8 mouse cellular contexts compared by ENCODE assay signal in the genomic region with DNA sequence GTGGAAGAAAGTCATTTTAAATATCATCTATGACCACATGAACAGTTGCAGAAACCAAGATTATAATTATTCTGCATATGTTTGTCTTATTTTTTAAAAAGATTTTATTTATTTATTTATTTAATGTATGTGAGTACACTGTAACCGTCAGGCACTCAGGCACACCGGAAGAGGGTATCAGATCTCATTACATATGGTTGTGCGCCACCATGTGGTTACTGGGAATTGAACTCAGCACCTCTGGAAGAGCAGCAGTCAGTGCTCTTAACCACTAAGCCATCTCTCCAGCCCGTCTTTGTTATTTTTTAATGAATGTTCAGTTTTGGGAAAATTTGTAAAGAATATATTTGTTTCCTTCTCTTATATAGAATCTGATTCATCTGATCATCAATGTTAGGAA. TPM values are rescaled to one million over a fixed set of nuclear protein-coding genes. Genes with fewer than 3 reads are reported as not detected.
A peak's percentile ranks its signal among the peaks of the same experiment; 100 is the strongest.
DNase-seq lines count a peak whose midpoint lies in the region; ATAC-seq and TF ChIP-seq lines count a peak whose summit lies in the region.
"Had no signal": no experiment of that assay in that cellular context is flagged by ENCODE, and none has a peak within 500 bp of the region (broad histone marks: within the 10 kb centered on the region; RNA-seq: fewer than 3 reads in every experiment).

No protein-coding gene starts in this region.

- in situ Hi-C loops in ES-E14 (cut with MboI; ENCODE audit: low sequenced_read_pairs in 2 of 2, unreplicated experiment in 2 of 2), result no loop called here

- H3K4me1 ChIP-seq in intestine, postnatal 0 days (replicated peaks; ENCODE audit: control insufficient read depth, insufficient read depth, low read length), result no peaks in the 10 kb centered on the region
- H3K4me1 ChIP-seq in intestine, embryonic 15.5 days (replicated peaks), result no peaks in the 10 kb centered on the region
- no peaks in the 10 kb centered on the region for H3K4me1 ChIP-seq in ES-E14 (ENCODE audit: control insufficient read depth in 2 of 2, insufficient read depth in 2 of 2, low read length in 2 of 2, poor library complexity in 1 of 2)
- H3K4me1 ChIP-seq in lung, embryonic 14.5 days (ENCODE audit: insufficient read depth), result no peaks in the 10 kb centered on the region
- no peaks in the 10 kb centered on the region for H3K4me1 ChIP-seq in forebrain, embryonic 15.5 days
- H3K4me1 ChIP-seq: embryonic facial prominence, embryonic 15.5 days had no signal

- 36% methylated on average over 4 of the region's 4 CpGs for WGBS in intestine, postnatal 0 days
- 43% methylated on average over 4 of the region's 4 CpGs for WGBS in intestine, embryonic 15.5 days
- 34% methylated on average over 4 of the region's 4 CpGs for WGBS in lung, embryonic 14.5 days
- 54% methylated on average over 4 of the region's 4 CpGs for WGBS in forebrain, embryonic 15.5 days

- no peaks in the 10 kb centered on the region for H3K36me3 ChIP-seq in intestine, postnatal 0 days (ENCODE audit: control insufficient read depth, insufficient read depth)
- H3K36me3 ChIP-seq in intestine, embryonic 15.5 days, result no peaks in the 10 kb centered on the region
- H3K36me3 ChIP-seq in ES-E14 (ENCODE audit: control insufficient read depth, insufficient read depth, low read length, poor library complexity, severe bottlenecking), result no peaks in the 10 kb centered on the region
- no peaks in the 10 kb centered on the region for H3K36me3 ChIP-seq in lung, embryonic 14.5 days (ENCODE audit: insufficient read depth)
- no peaks in the 10 kb centered on the region for H3K36me3 ChIP-seq in forebrain, embryonic 15.5 days
- H3K36me3 ChIP-seq: embryonic facial prominence, embryonic 15.5 days had no signal

- DNase-seq in 416B (ENCODE audit: low read depth) (peak; percentile 16), ES-E14 (ENCODE audit: low read depth, low spot score) (peak; percentile 3)
- peak; percentile 35 for DNase-seq in lung, embryonic 14.5 days
- no peak for DNase-seq in gastrocnemius, postnatal 4 days (ENCODE audit: low spot score in 2 of 2)

- H3K27ac ChIP-seq in intestine, postnatal 0 days (ENCODE audit: low read depth, low read length), result no peak overlapping the region
- no peak overlapping the region for H3K27ac ChIP-seq in intestine, embryonic 15.5 days
- no peak overlapping the region for H3K27ac ChIP-seq in ES-E14 (ENCODE audit: insufficient read depth, low read depth, low read length, poor library complexity, severe bottlenecking)
- no peak overlapping the region for H3K27ac ChIP-seq in lung, embryonic 14.5 days (ENCODE audit: low read depth)
- no peak overlapping the region for H3K27ac ChIP-seq in forebrain, embryonic 15.5 days (replicated peaks)
- H3K27ac ChIP-seq: embryonic facial prominence, embryonic 15.5 days had no signal

- no peak overlapping the region for H3K4me3 ChIP-seq in intestine, postnatal 0 days (ENCODE audit: low read depth, low read length)
- H3K4me3 ChIP-seq in intestine, embryonic 15.5 days (replicated peaks), result no peak overlapping the region
- H3K4me3 ChIP-seq in ES-E14 (ENCODE audit: insufficient read depth in 1 of 2, low read depth in 1 of 2, low read length in 2 of 2, poor library complexity in 1 of 2, severe bottlenecking in 1 of 2), result no peak overlapping the region
- no peak overlapping the region for H3K4me3 ChIP-seq in lung, embryonic 14.5 days (ENCODE audit: low read depth, low read length)
- H3K4me3 ChIP-seq in forebrain, embryonic 15.5 days, result no peak overlapping the region
- H3K4me3 ChIP-seq: embryonic facial prominence, embryonic 15.5 days had no signal

- no peak overlapping the region for H3K9ac ChIP-seq in intestine, postnatal 0 days (ENCODE audit: low read depth, low read length)
- H3K9ac ChIP-seq in intestine, embryonic 15.5 days, result no peak overlapping the region
- H3K9ac ChIP-seq in ES-E14 (ENCODE audit: insufficient read depth, low read depth, low read length, poor library complexity, severe bottlenecking), result no peak overlapping the region
- no peak overlapping the region for H3K9ac ChIP-seq in lung, embryonic 14.5 days
- no peak overlapping the region for H3K9ac ChIP-seq in forebrain, embryonic 15.5 days (replicated peaks)
- H3K9ac ChIP-seq: embryonic facial prominence, embryonic 15.5 days had no signal

- no peaks in the 10 kb centered on the region for H3K9me3 ChIP-seq in intestine, postnatal 0 days (ENCODE audit: control insufficient read depth)
- no peaks in the 10 kb centered on the region for H3K9me3 ChIP-seq in intestine, embryonic 15.5 days
- H3K9me3 ChIP-seq in ES-E14 (ENCODE audit: control insufficient read depth, insufficient read depth, low read depth, low read length), result no peaks in the 10 kb centered on the region
- no peaks in the 10 kb centered on the region for H3K9me3 ChIP-seq in lung, embryonic 14.5 days (ENCODE audit: low read depth, low read length)
- no peaks in the 10 kb centered on the region for H3K9me3 ChIP-seq in forebrain, embryonic 15.5 days
- H3K9me3 ChIP-seq: embryonic facial prominence, embryonic 15.5 days had no signal

- TF ChIP-seq CTCF in intestine, postnatal 0 days (IDR thresholded peaks at IDR 0.05; ENCODE audit: low read depth), result peak; percentile 58
- TF ChIP-seq CTCF in lung, embryonic 14.5 days (IDR thresholded peaks at IDR 0.05; ENCODE audit: low read depth), result peak; percentile 37

- no peak overlapping the region for H3K4me2 ChIP-seq in intestine, postnatal 0 days (replicated peaks; ENCODE audit: low read depth)
- H3K4me2 ChIP-seq in intestine, embryonic 15.5 days (replicated peaks), result no peak overlapping the region
- no peak overlapping the region for H3K4me2 ChIP-seq in lung, embryonic 14.5 days
- H3K4me2 ChIP-seq in forebrain, embryonic 15.5 days (replicated peaks), result no peak overlapping the region
- H3K4me2 ChIP-seq: embryonic facial prominence, embryonic 15.5 days had no signal

- ATAC-seq in intestine, postnatal 0 days, result no peak
- ATAC-seq in intestine, embryonic 15.5 days, result no peak
- ATAC-seq in lung, embryonic 14.5 days (ENCODE audit: insufficient read depth), result no peak
- no peak for ATAC-seq in forebrain, embryonic 15.5 days (replicated peaks)

- no peaks in the 10 kb centered on the region for H3K27me3 ChIP-seq in intestine, postnatal 0 days (replicated peaks; ENCODE audit: control insufficient read depth, insufficient read depth, low read length)
- H3K27me3 ChIP-seq in intestine, embryonic 15.5 days (replicated peaks), result no peaks in the 10 kb centered on the region
- no peaks in the 10 kb centered on the region for H3K27me3 ChIP-seq in lung, embryonic 14.5 days (ENCODE audit: insufficient read depth, low read length)
- no peaks in the 10 kb centered on the region for H3K27me3 ChIP-seq in forebrain, embryonic 15.5 days

TF ChIP-seq in ES-E14, 5 proteins besides CTCF, POLR2A, EP300 and RAD21:
- TF ChIP-seq CHD2 (IDR thresholded peaks at IDR 0.05; ENCODE audit: low read depth, low read length) (no peak), HCFC1 (IDR thresholded peaks at IDR 0.05; ENCODE audit: borderline replicate concordance, insufficient read depth, low read length) (no peak), MAFK (IDR thresholded peaks at IDR 0.05; ENCODE audit: insufficient read depth, low read depth, low read length) (no peak), ZNF384 (IDR thresholded peaks at IDR 0.05; ENCODE audit: low read depth, low read length) (no peak), ZC3H11A (IDR thresholded peaks at IDR 0.05; ENCODE audit: borderline replicate concordance, low read depth, low read length) (no peak)
TF ChIP-seq in ES-E14: peak in this region for 0.

RNA-seq across cellular contexts. Expression of gene Rlim, which starts 51.7 kb away (rescaled TPM):
- 11.9 and 14.4 TPM in 2 replicates for polyA plus RNA-seq in intestine, postnatal 0 days (2015; fragmentation: Nextera tagmentation; extraction: Ambion mirVana)
- 28.0 and 29.2 TPM in 2 replicates for polyA plus RNA-seq in intestine, embryonic 15.5 days (2015; fragmentation: Nextera tagmentation; extraction: Ambion mirVana)
- 50.8 and 69.9 TPM in 2 replicates for total RNA-seq in ES-E14 (2012; rRNA removed)
- polyA plus RNA-seq in lung, embryonic 14.5 days (2014; fragmentation: Nextera tagmentation; extraction: Ambion mirVana), result 52.7 and 53.9 TPM in 2 replicates
- polyA plus RNA-seq in forebrain, embryonic 15.5 days (2015; fragmentation: Nextera tagmentation; extraction: Ambion mirVana), result 32.2 and 33.5 TPM in 2 replicates
- 10 to 100 TPM; 40.7 to 45.1 TPM for total RNA-seq in gastrocnemius, postnatal 4 days (2021)

Comparison
In these comparisons a context has a peak if more than half of its experiments do, and no peak if none do; other contexts are left out.
1. DNase-seq: peak in 416B (single experiment), ES-E14 (single experiment) and lung, embryonic 14.5 days (single experiment); none in gastrocnemius, postnatal 4 days (0 of 2).